Mouse (Mus musculus): ENCODE data around the gene Slc2a1. TPM values are rescaled to one million over a fixed set of nuclear protein-coding genes. Genes with fewer than 3 reads are reported as not detected.
A peak's percentile ranks its signal among the peaks of the same experiment; 100 is the strongest.

Slc2a1 gene
- total and polyA plus RNA-seq, 3 experiments, result 33.4 to 64.9 (median 46.2) TPM

- peak overlapping the region; percentile 12; the same call in 1 of the 2 replicates for H3K27ac ChIP-seq (ENCODE audit: insufficient read depth, low read depth)
- dilution Hi-C loops (cut with MboI; ENCODE audit: extremely low pct_ligation_motif_present, extremely low pct_unique_long_range_greater_than_20kb, low sequenced_read_pairs), result no loop called here
Measured at GRCm38 (mm10) chr4:119125577-119126270, 17.2 kb downstream of the Slc2a1 start.

GRCm38 (mm10) chr4:119127229-119127628 is 18.7 kb downstream of the Slc2a1 start:
- Histone ChIP-seq H3K9me3 (replicated peaks; ENCODE audit: low read length) (no peaks in the 10 kb centered on the region), H3K27me3 (replicated peaks) (no peaks in the 10 kb centered on the region), H3K27ac (ENCODE audit: insufficient read depth, low read depth) (0 out of 2 replicates have a peak overlapping the region, but pooled peaks have one; percentile 31), H3K4me3 (replicated peaks in 1 of 3; ENCODE audit: low read depth in 2 of 3, low read length in 2 of 3, poor library complexity in 1 of 3) (no peak overlapping the region), H3K36me3 (replicated peaks in 1 of 2; ENCODE audit: control insufficient read depth in 1 of 2, insufficient read depth in 1 of 2, low read length in 1 of 2) (peaks cover 31 to 86% of the 10 kb centered on the region in 2 experiments), H3K4me2 (ENCODE audit: insufficient read depth, low read depth, poor library complexity, severe bottlenecking) (peak overlapping the region; percentile 52), H3K79me2 (replicated peaks; ENCODE audit: control insufficient read depth, extremely low read depth, insufficient read depth, poor library complexity, severe bottlenecking) (no peaks in the 10 kb centered on the region), H3K9ac (ENCODE audit: insufficient read depth, low read depth) (0 out of 2 replicates have a peak overlapping the region, but pooled peaks have one; percentile 14), H3K4me1 (ENCODE audit: control insufficient read depth in 1 of 2, insufficient read depth in 2 of 2) (peaks cover 24 to 84% of the 10 kb centered on the region in 2 experiments)
- peak; percentile 77 for DNase-seq (ENCODE audit: extremely low read depth)
- dilution Hi-C loops (cut with MboI; ENCODE audit: extremely low pct_ligation_motif_present, extremely low pct_unique_long_range_greater_than_20kb, low sequenced_read_pairs) (no loop called here), in situ Hi-C loops (cut with MboI; ENCODE audit: low pct_ligation_motif_present, low pct_unique_long_range_greater_than_20kb, low sequenced_read_pairs) (loop anchor here (10.0 kb wide), 1 partner anchor 122 kb away; no protein-coding TSS in a partner anchor)
- TF ChIP-seq ELF1 (IDR thresholded peaks at IDR 0.05; ENCODE audit: low read depth, low read length) (peak; percentile 68), USF2 (conservative IDR thresholded peaks at IDR 0.05; ENCODE audit: low read depth, low read length) (no peak), IRF4 (IDR thresholded peaks at IDR 0.05; ENCODE audit: low read depth, low read length) (peak; percentile 94), TBP (conservative IDR thresholded peaks at IDR 0.05; ENCODE audit: low read depth, low read length) (0 out of 2 replicates have a peak, but pooled peaks have one; percentile 52), CHD2 (IDR thresholded peaks at IDR 0.05; ENCODE audit: low read length) (peak; percentile 53), JUND (conservative IDR thresholded peaks at IDR 0.05; ENCODE audit: low read depth, low read length) (no peak; the same call in 1 of the 2 replicates), JUN (IDR thresholded peaks at IDR 0.05; ENCODE audit: insufficient read depth, low read depth, low read length) (no peak), UBTF (IDR thresholded peaks at IDR 0.05; ENCODE audit: low read depth, low read length) (no peak), HCFC1 (IDR thresholded peaks at IDR 0.05; ENCODE audit: low read depth, low read length) (peak; percentile 46), RCOR1 (conservative IDR thresholded peaks at IDR 0.05; ENCODE audit: low read depth, low read length) (peak; percentile 73; the same call in 1 of the 2 replicates), ETS1 (conservative IDR thresholded peaks at IDR 0.05; ENCODE audit: low read depth, low read length) (peak; percentile 47), MAZ (IDR thresholded peaks at IDR 0.05; ENCODE audit: low read depth, low read length) (peak; percentile 40; the same call in 1 of the 2 replicates), CTCF (conservative IDR thresholded peaks at IDR 0.05 in 1 of 2, IDR thresholded peaks at IDR 0.05 in 1 of 2; ENCODE audit: low read depth in 2 of 2, low read length in 2 of 2) (no peak), MYC (IDR thresholded peaks at IDR 0.05; ENCODE audit: low read depth, low read length) (peak; percentile 71; the same call in 1 of the 2 replicates), KAT2A (IDR thresholded peaks at IDR 0.05; ENCODE audit: insufficient replicate concordance, low read length) (no peak), CHD1 (IDR thresholded peaks at IDR 0.05; ENCODE audit: low read depth, low read length) (0 out of 2 replicates have a peak, but pooled peaks have one; percentile 46), MAX (IDR thresholded peaks at IDR 0.05; ENCODE audit: low read length) (peak; percentile 55; the same call in 1 of the 2 replicates), TCF12 (IDR thresholded peaks at IDR 0.05; ENCODE audit: low read depth, low read length) (peak; percentile 61), ZKSCAN1 (IDR thresholded peaks at IDR 0.05; ENCODE audit: borderline replicate concordance, low read depth, low read length) (no peak), NRF1 (IDR thresholded peaks at IDR 0.05; ENCODE audit: low read depth, low read length) (peak; percentile 76), MXI1 (IDR thresholded peaks at IDR 0.05; ENCODE audit: low read depth, low read length) (peak; percentile 68), SIN3A (IDR thresholded peaks at IDR 0.05; ENCODE audit: low read length) (peak; percentile 71), SMC3 (IDR thresholded peaks at IDR 0.05; ENCODE audit: low read depth, low read length) (peak; percentile 21; the same call in 1 of the 2 replicates), NELFE (IDR thresholded peaks at IDR 0.05; ENCODE audit: low read depth, low read length) (peak; percentile 43; the same call in 1 of the 2 replicates), GABPA (IDR thresholded peaks at IDR 0.05; ENCODE audit: insufficient replicate concordance, low read depth, low read length) (no peak), ZC3H11A (IDR thresholded peaks at IDR 0.05; ENCODE audit: low read depth, low read length) (no peak)

More at GRCm38 (mm10) chr4:119125577-119126270, 17.2 kb downstream of the Slc2a1 start:
- H3K9ac ChIP-seq (ENCODE audit: insufficient read depth, low read depth), result no peak overlapping the region
- DNase-seq (ENCODE audit: extremely low read depth), result no peak
- no peak overlapping the region for H3K4me2 ChIP-seq (ENCODE audit: insufficient read depth, low read depth, poor library complexity, severe bottlenecking)
- H3K27me3 ChIP-seq (replicated peaks), result no peaks in the 10 kb centered on the region
- H3K79me2 ChIP-seq (replicated peaks; ENCODE audit: control insufficient read depth, extremely low read depth, insufficient read depth, poor library complexity, severe bottlenecking), result no peaks in the 10 kb centered on the region
- TF ChIP-seq JUND (conservative IDR thresholded peaks at IDR 0.05; ENCODE audit: low read depth, low read length) (no peak), HCFC1 (IDR thresholded peaks at IDR 0.05; ENCODE audit: low read depth, low read length) (no peak), USF2 (conservative IDR thresholded peaks at IDR 0.05; ENCODE audit: low read depth, low read length) (no peak), BHLHE40 (IDR thresholded peaks at IDR 0.05; ENCODE audit: low read depth, low read length) (no peak), JUN (IDR thresholded peaks at IDR 0.05; ENCODE audit: insufficient read depth, low read depth, low read length) (no peak), ZNF384 (IDR thresholded peaks at IDR 0.05; ENCODE audit: low read depth, low read length) (no peak), GABPA (IDR thresholded peaks at IDR 0.05; ENCODE audit: insufficient replicate concordance, low read depth, low read length) (no peak), RCOR1 (conservative IDR thresholded peaks at IDR 0.05; ENCODE audit: low read depth, low read length) (no peak), POLR2A (IDR thresholded peaks at IDR 0.05; ENCODE audit: low read depth, low read length) (no peak), KAT2A (IDR thresholded peaks at IDR 0.05; ENCODE audit: insufficient replicate concordance, low read length) (no peak)
- no peaks in the 10 kb centered on the region for H3K9me3 ChIP-seq (replicated peaks; ENCODE audit: low read length)
- H3K4me3 ChIP-seq (replicated peaks in 1 of 3; ENCODE audit: low read depth in 2 of 3, low read length in 2 of 3, poor library complexity in 1 of 3), result no peak overlapping the region
- in situ Hi-C loops (cut with MboI; ENCODE audit: low pct_ligation_motif_present, low pct_unique_long_range_greater_than_20kb, low sequenced_read_pairs), result loop anchor here (10.0 kb wide), 1 partner anchor 121 kb away; no protein-coding TSS in a partner anchor
- H3K36me3 ChIP-seq (replicated peaks in 1 of 2; ENCODE audit: control insufficient read depth in 1 of 2, insufficient read depth in 1 of 2, low read length in 1 of 2), result peaks cover 35 to 88% of the 10 kb centered on the region in 2 experiments
- H3K4me1 ChIP-seq (ENCODE audit: control insufficient read depth in 1 of 2, insufficient read depth in 2 of 2), result peaks cover 24 to 81% of the 10 kb centered on the region in 2 experiments

All from CH12.LX (cell line).